Mouse (Mus musculus): ENCODE data around the gene Gm21560. TPM values are rescaled to one million over a fixed set of nuclear protein-coding genes. Genes with fewer than 3 reads are reported as not detected.
"Not testable (repeated sequence)": the region's sequence is repeated elsewhere in the genome, so short reads cannot be mapped to it uniquely, and the experiment has no call there.

Gene Gm21560
- total RNA-seq (2022) = under 1 TPM in 3 of 4 experiments, not detected in 1; 0.12 to 0.29 (median 0.16) TPM

GRCm38 (mm10) chr14:6219192-6219591 is at the start of gene Gm21560:
Gm21560 (minus strand) TSS chr14:6219292.
- not testable (repeated sequence) for DNase-seq (ENCODE audit: low spot score)

GRCm38 (mm10) chr14:6163538-6163937 is 55.6 kb downstream of the Gm21560 start:
- DNase-seq (ENCODE audit: low spot score) = not testable (repeated sequence)

GRCm38 (mm10) chr14:6161085-6161484 is 58.0 kb downstream of the Gm21560 start:
- not testable (repeated sequence) for DNase-seq (ENCODE audit: low spot score)

Other genes starting within 250 kb of the Gm21560 start
- gene Gm3453, start 240.2 kb downstream of the Gm21560 start, total RNA-seq (2022) = not detected
- not detected for gene Gm6337, start 161.0 kb downstream of the Gm21560 start, total RNA-seq (2022)
- gene Gm8206, start 125.3 kb downstream of the Gm21560 start, total RNA-seq (2022) = under 1 TPM in 1 of 4 experiments, not detected in 3; 0.47 TPM
- gene Gm3468, start 110.6 kb downstream of the Gm21560 start, total RNA-seq (2022) = under 1 TPM; 0.14 to 0.33 (median 0.19) TPM
- not detected for gene Gm3476, start 93.5 kb downstream of the Gm21560 start, total RNA-seq (2022)
- gene Gm3411, start 68.0 kb upstream of the Gm21560 start, total RNA-seq (2022) = under 1 TPM in 2 of 4 experiments, not detected in 2; 0.29 to 0.60 TPM
- not detected for gene Gm21103, start 85.6 kb upstream of the Gm21560 start, total RNA-seq (2022)
- not detected for gene Gm3618, start 124.4 kb upstream of the Gm21560 start, total RNA-seq (2022)
- not detected for gene Gm16440, start 171.0 kb upstream of the Gm21560 start, total RNA-seq (2022)
- under 1 TPM in 2 of 4 experiments, not detected in 2; 0.44 to 0.47 TPM for gene Gm3591, start 193.2 kb upstream of the Gm21560 start, total RNA-seq (2022)
- not detected for gene Gm3594, start 225.3 kb upstream of the Gm21560 start, total RNA-seq (2022)

All from heart, adult 8-10 months (tissue).